Mouse (Mus musculus) MEL (cell line): ENCODE measurements around the gene S1pr4. TPM values are rescaled to one million over a fixed set of nuclear protein-coding genes. Genes with fewer than 3 reads are reported as not detected.

ENCODE experiments used
- DNase-seq: peaks from one replicate; pipeline ENCODE4 v3.0.0; 2011; ENCODE audit warnings: low read depth, low spot score
- H3K27ac ChIP-seq: 2 replicates; pipeline ENCODE4 v1.5.1; 2012; ENCODE audit warnings: low read depth, mild to moderate bottlenecking, control low read depth, low read length, moderate library complexity; ENCODE audit not compliant: control insufficient read depth
- H3K27me3 ChIP-seq, 2 experiments: fragments of 150-350 bp in 1 of 2; sonication (generic) in 1 of 2; 2 replicates each; pipeline ENCODE4 v1.6.1; 2012; ENCODE audit warnings: low read length in 2 of 2, mild to moderate bottlenecking in 2 of 2, improper control_type of control experiment in 1 of 2, moderate library complexity in 1 of 2; ENCODE audit not compliant: insufficient read depth in 2 of 2, control insufficient read depth in 1 of 2
- H3K36me3 ChIP-seq, 2 experiments: 2 replicates each; pipeline ENCODE4 v1.6.1; 2012 to 2014; ENCODE audit warnings: low read length in 2 of 2, improper control_type of control experiment in 1 of 2, inconsistent platforms in 1 of 2, mild to moderate bottlenecking in 1 of 2; ENCODE audit not compliant: insufficient read depth in 2 of 2, control insufficient read depth in 1 of 2
- H3K4me1 ChIP-seq, 2 experiments: fragments of 150-350 bp in 1 of 2; sonication (generic) in 1 of 2; 2 replicates each; pipeline ENCODE4 v1.6.1; 2012; ENCODE audit warnings: low read length in 2 of 2, improper control_type of control experiment in 1 of 2, mild to moderate bottlenecking in 1 of 2; ENCODE audit not compliant: insufficient read depth in 2 of 2, control insufficient read depth in 1 of 2
- H3K4me3 ChIP-seq, 2 experiments: fragments of 150-350 bp in 1 of 2; sonication (generic) in 1 of 2; 2 replicates each; pipeline ENCODE4 v1.5.1; 2012; ENCODE audit warnings: low read depth in 2 of 2, low read length in 2 of 2, mild to moderate bottlenecking in 2 of 2, moderate library complexity in 2 of 2, control low read depth in 1 of 2, improper control_type of control experiment in 1 of 2; ENCODE audit not compliant: control insufficient read depth in 1 of 2, insufficient read depth in 1 of 2
- H3K79me2 ChIP-seq: 2 replicates; pipeline ENCODE4 v1.6.1; 2012; ENCODE audit warnings: mild to moderate bottlenecking, low read length, moderate library complexity; ENCODE audit not compliant: control insufficient read depth, poor library complexity, insufficient read depth
- H3K9ac ChIP-seq: 2 replicates; pipeline ENCODE4 v1.6.1; 2012; ENCODE audit warnings: low read depth, mild to moderate bottlenecking, control low read depth, low read length, moderate library complexity; ENCODE audit not compliant: control insufficient read depth, poor library complexity, severe bottlenecking
- H3K9me3 ChIP-seq: fragments of 150-350 bp; sonication (generic); replicated peaks from 2 replicates; pipeline ENCODE4 v1.6.1; 2012; ENCODE audit warnings: mild to moderate bottlenecking, low read length, improper control_type of control experiment, moderate library complexity; ENCODE audit not compliant: insufficient read depth
- BHLHE40 ChIP-seq: IDR thresholded peaks from 2 replicates; pipeline ENCODE4 v1.6.1; 2012; ENCODE audit warnings: low read depth, mild to moderate bottlenecking, inconsistent platforms, low read length, improper control_type of control experiment, borderline replicate concordance
- CHD1 ChIP-seq: IDR thresholded peaks from 2 replicates; pipeline ENCODE4 v1.6.1; 2012; ENCODE audit warnings: low read depth, mild to moderate bottlenecking, inconsistent platforms, low read length, improper control_type of control experiment
- E2F4 ChIP-seq: IDR thresholded peaks from 2 replicates; pipeline ENCODE4 v1.6.1; 2011; ENCODE audit warnings: low read depth, low read length, improper control_type of control experiment, borderline replicate concordance
- ETS1 ChIP-seq: IDR thresholded peaks from 2 replicates; pipeline ENCODE4 v1.6.1; 2012; ENCODE audit warnings: low read depth, mild to moderate bottlenecking, inconsistent platforms, low read length, improper control_type of control experiment, moderate library complexity
- KAT2A ChIP-seq: conservative IDR thresholded peaks from 2 replicates; pipeline ENCODE4 v1.6.1; 2012; ENCODE audit warnings: low read depth, low read length, improper control_type of control experiment, inconsistent platforms
- MAX ChIP-seq: IDR thresholded peaks from 2 replicates; pipeline ENCODE4 v1.6.1; 2011; ENCODE audit warnings: low read length, improper control_type of control experiment
- MEF2A ChIP-seq: IDR thresholded peaks from 2 replicates; pipeline ENCODE4 v1.6.1; 2014; ENCODE audit warnings: low read depth, mild to moderate bottlenecking, inconsistent platforms, low read length, improper control_type of control experiment; ENCODE audit not compliant: poor library complexity, insufficient replicate concordance, severe bottlenecking; ENCODE audit errors: extremely low read depth
- MXI1 ChIP-seq: IDR thresholded peaks from 2 replicates; pipeline ENCODE4 v1.6.1; 2011; ENCODE audit warnings: mild to moderate bottlenecking, low read depth, low read length, improper control_type of control experiment
- NELFE ChIP-seq: IDR thresholded peaks from 2 replicates; pipeline ENCODE4 v1.6.1; 2011; ENCODE audit warnings: low read depth, low read length, improper control_type of control experiment
- NRF1 ChIP-seq: IDR thresholded peaks from 2 replicates; pipeline ENCODE4 v1.6.1; 2014; ENCODE audit warnings: low read depth, mild to moderate bottlenecking, inconsistent platforms, low read length, improper control_type of control experiment, moderate library complexity; ENCODE audit not compliant: poor library complexity, insufficient read depth, severe bottlenecking
- POLR2A ChIP-seq, 2 experiments: IDR thresholded peaks; 2 replicates each; pipeline ENCODE4 v1.6.1; 2011 to 2012; ENCODE audit warnings: low read length in 2 of 2, mild to moderate bottlenecking in 2 of 2, control low read depth in 1 of 2, improper control_type of control experiment in 1 of 2, low read depth in 1 of 2, moderate library complexity in 1 of 2; ENCODE audit not compliant: control insufficient read depth in 1 of 2, insufficient read depth in 1 of 2, poor library complexity in 1 of 2
- POLR2AphosphoS2 ChIP-seq: IDR thresholded peaks from 2 replicates; pipeline ENCODE4 v1.6.1; 2011; ENCODE audit warnings: low read length, improper control_type of control experiment
- RAD21 ChIP-seq: IDR thresholded peaks from 2 replicates; pipeline ENCODE4 v1.6.1; 2011; ENCODE audit warnings: mild to moderate bottlenecking, low read depth, low read length, improper control_type of control experiment
- SMC3 ChIP-seq: IDR thresholded peaks from 2 replicates; pipeline ENCODE4 v1.6.1; 2011; ENCODE audit warnings: low read depth, low read length, improper control_type of control experiment
- TAL1 ChIP-seq: IDR thresholded peaks from 2 replicates; pipeline ENCODE4 v1.6.1; 2012; ENCODE audit warnings: mild to moderate bottlenecking, inconsistent platforms, low read length, moderate library complexity, mixed read lengths
- TCF12 ChIP-seq: IDR thresholded peaks from 2 replicates; pipeline ENCODE4 v1.6.1; 2014; ENCODE audit warnings: low read depth, mild to moderate bottlenecking, inconsistent platforms, low read length, improper control_type of control experiment, moderate library complexity
- ZKSCAN1 ChIP-seq: IDR thresholded peaks from 2 replicates; pipeline ENCODE4 v1.6.1; 2012; ENCODE audit warnings: low read depth, mild to moderate bottlenecking, inconsistent platforms, low read length, improper control_type of control experiment, moderate library complexity
- ZMIZ1 ChIP-seq: IDR thresholded peaks from 2 replicates; pipeline ENCODE4 v1.6.1; 2012; ENCODE audit warnings: low read depth, mild to moderate bottlenecking, inconsistent platforms, low read length, improper control_type of control experiment, moderate library complexity
- polyA plus RNA-seq, 2 experiments: library from polyadenylated mRNA; stranded (reverse) in 1 of 2; unstranded in 1 of 2; fragments of >175 nt in 1 of 2; fragments of >200 nt in 1 of 2; gene quantifications; 2 replicates each; pipeline versions ENCODE4 v1.2.1 to v1.2.4; 2012; ENCODE audit warnings: low replicate concordance in 2 of 2, low read depth in 1 of 2; ENCODE audit not compliant: insufficient read length in 2 of 2, insufficient read depth in 1 of 2, missing spikeins in 1 of 2
- total RNA-seq: library from RNA; depleted of rRNA; stranded (reverse); fragments of 300-350 nt; gene quantifications from 2 replicates; pipeline ENCODE4 v1.2.3, GENCODE M21; 2012; rRNA removed

The S1pr4 gene
- 1.7 and 2.1 TPM in 2 replicates for total RNA-seq
- 1 to 10 TPM in 1 of 2 experiments, not detected in 1; 1.6 TPM for polyA plus RNA-seq

GRCm38 (mm10) chr10:81500032-81500431, at the start of gene S1pr4:
S1pr4 (minus strand) TSS chr10:81500132.
- H3K27me3 ChIP-seq, result no peaks in the 10 kb centered on the region
- peaks cover 0 to 21% of the 10 kb centered on the region in 2 experiments; a peak in 3 of 4 replicates for H3K4me1 ChIP-seq
- no peak for DNase-seq
- peaks cover 12% of the 10 kb centered on the region for H3K79me2 ChIP-seq
- TF ChIP-seq POLR2AphosphoS2 (no peak), TCF12 (no peak), NRF1 (no peak), MAX (no peak), RAD21 (no peak), CHD1 (no peak), ETS1 (no peak), MEF2A (no peak), ZKSCAN1 (no peak), ZMIZ1 (no peak)
- no peak within 1 kb of the TSS for H3K9ac ChIP-seq
- no peak within 1 kb of the TSS for H3K4me3 ChIP-seq
- no peaks in the 10 kb centered on the region for H3K9me3 ChIP-seq
- H3K36me3 ChIP-seq, result peaks cover 0 to 8% of the 10 kb centered on the region in 2 experiments; a peak in 2 of 4 replicates
- no peak within 1 kb of the TSS for H3K27ac ChIP-seq

- H3K9ac ChIP-seq, result no peak overlapping the region
- no peak for TF ChIP-seq KAT2A
- no peak for TF ChIP-seq BHLHE40
- TF ChIP-seq POLR2A (IDR thresholded peaks at IDR 0.05; ENCODE audit: control insufficient read depth in 1 of 2, insufficient read depth in 1 of 2, low read depth in 1 of 2, low read length in 2 of 2, poor library complexity in 1 of 2), result no peak
- no peak for TF ChIP-seq SMC3
- no peak for TF ChIP-seq NELFE
- no peak for TF ChIP-seq ETS1
- TF ChIP-seq TAL1, result no peak
- TF ChIP-seq TCF12, result no peak
- TF ChIP-seq MXI1, result no peak
- TF ChIP-seq E2F4, result no peak
- H3K79me2 ChIP-seq, result peaks cover 10% of the 10 kb centered on the region
- no peak overlapping the region for H3K27ac ChIP-seq
- H3K27me3 ChIP-seq, result no peaks in the 10 kb centered on the region
- H3K4me3 ChIP-seq, result no peak overlapping the region
- H3K9me3 ChIP-seq, result no peaks in the 10 kb centered on the region
- no peak for DNase-seq
- H3K4me1 ChIP-seq, result peaks cover 12 to 24% of the 10 kb centered on the region in 2 experiments
- H3K36me3 ChIP-seq, result peaks cover 0 to 11% of the 10 kb centered on the region in 2 experiments; a peak in 2 of 4 replicates
Observed at GRCm38 (mm10) chr10:81548944-81549343, 49.0 kb upstream of the S1pr4 start.
